Mouse (Mus musculus) myocyte (in vitro differentiated cells): ENCODE results near the gene Rnf216.

Source experiments
- MAX ChIP-seq: IDR thresholded peaks from one replicate; pipeline ENCODE4 v1.6.1; 2011; ENCODE audit warnings: low read depth, mild to moderate bottlenecking, control low read depth
- POLR2A ChIP-seq: IDR thresholded peaks from one replicate; pipeline ENCODE4 v1.6.1; 2011; ENCODE audit warnings: low read depth, mild to moderate bottlenecking, control low read depth, moderate library complexity; ENCODE audit not compliant: insufficient read length
- POLR2AphosphoS2 ChIP-seq: IDR thresholded peaks from one replicate; pipeline ENCODE4 v1.6.1; 2011; ENCODE audit warnings: low read depth, control low read depth; ENCODE audit not compliant: insufficient read length
- TCF12 ChIP-seq: IDR thresholded peaks from one replicate; pipeline ENCODE4 v1.6.1; 2011; ENCODE audit warnings: mild to moderate bottlenecking, control low read depth; ENCODE audit not compliant: poor library complexity, insufficient read depth, severe bottlenecking

- TF ChIP-seq POLR2AphosphoS2 (no peak), MAX (no peak), POLR2A (no peak), TCF12 (no peak)
These were observed 9.3 kb upstream of the Rnf216 start for GRCm38 (mm10) chr5:143122125-143122524.
